20 mouse cellular contexts compared by ENCODE assay signal in the genomic region with DNA sequence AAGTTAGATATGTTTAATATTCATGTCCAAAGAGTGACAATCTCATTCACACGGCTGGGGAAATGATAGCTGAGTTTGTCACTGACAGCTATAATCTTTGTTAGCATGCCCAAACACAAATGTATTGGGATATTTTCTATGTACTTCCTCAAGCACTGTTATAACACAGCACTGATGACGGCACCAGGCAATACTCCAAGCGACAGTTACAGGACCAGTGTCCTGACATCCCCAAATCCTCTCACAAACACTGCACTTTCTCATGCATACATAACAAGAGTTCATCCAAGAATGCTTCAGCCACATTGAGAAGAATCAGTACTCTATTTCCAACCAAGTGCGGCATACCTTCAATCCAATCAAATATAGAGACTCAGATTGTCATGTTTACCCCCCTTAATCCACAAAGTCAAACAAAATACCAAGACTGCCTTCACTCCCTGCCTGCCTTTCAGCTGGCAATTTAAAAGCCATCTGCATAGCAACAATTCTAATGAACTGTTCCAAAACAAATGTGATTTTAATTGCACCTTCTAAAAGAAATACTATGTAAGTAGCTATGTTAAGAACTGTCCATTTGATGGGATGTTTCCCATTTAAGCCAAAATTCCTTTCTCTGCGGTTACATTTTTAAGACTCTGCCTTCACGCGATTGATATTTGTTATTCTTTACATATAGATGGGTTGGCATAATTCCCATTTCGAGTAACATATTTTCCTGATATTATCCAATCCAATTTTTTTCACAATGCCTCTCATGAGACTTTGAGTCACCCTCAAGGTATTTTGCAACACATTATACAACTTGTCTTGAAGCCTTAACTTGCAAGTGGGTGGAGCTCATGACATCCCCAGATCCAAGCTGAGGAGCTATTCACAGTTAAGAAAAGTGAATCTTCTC.
A peak's percentile ranks its signal among the peaks of the same experiment; 100 is the strongest.
DNase-seq lines count a peak whose midpoint lies in the region; ATAC-seq and TF ChIP-seq lines count a peak whose summit lies in the region.
"Had no signal": no experiment of that assay in that cellular context is flagged by ENCODE, and none has a peak within 500 bp of the region (broad histone marks: within the 10 kb centered on the region; RNA-seq: fewer than 3 reads in every experiment).

No protein-coding gene starts in this region.

- 61% methylated on average over 8 of the region's 8 CpGs for WGBS in forebrain, postnatal 0 days
- 83% methylated on average over 8 of the region's 8 CpGs for WGBS in forebrain, embryonic 13.5 days
- WGBS in kidney, embryonic 16.5 days, result 65% methylated on average over 8 of the region's 8 CpGs
- 56% methylated on average over 8 of the region's 8 CpGs for WGBS in lung, postnatal 0 days
- 38% methylated on average over 8 of the region's 8 CpGs for WGBS in stomach, embryonic 15.5 days

- H3K4me1 ChIP-seq in forebrain, postnatal 0 days (ENCODE audit: insufficient read depth), result no peaks in the 10 kb centered on the region
- H3K4me1 ChIP-seq in forebrain, embryonic 13.5 days, result no peaks in the 10 kb centered on the region
- no peaks in the 10 kb centered on the region for H3K4me1 ChIP-seq in kidney, embryonic 16.5 days (ENCODE audit: insufficient read depth, low read length)
- H3K4me1 ChIP-seq in lung, postnatal 0 days (ENCODE audit: insufficient read depth, low read depth, low read length), result no peaks in the 10 kb centered on the region
- peaks cover 5% of the 10 kb centered on the region; the same call in 1 of the 2 replicates for H3K4me1 ChIP-seq in stomach, embryonic 15.5 days
- H3K4me1 ChIP-seq: embryonic facial prominence, embryonic 12.5 days; forebrain, embryonic 10.5 days; liver, embryonic 12.5 days; midbrain, embryonic 12.5 days had no signal

- H3K4me3 ChIP-seq in forebrain, postnatal 0 days (ENCODE audit: low read depth, low read length), result no peak overlapping the region
- no peak overlapping the region for H3K4me3 ChIP-seq in forebrain, embryonic 13.5 days
- H3K4me3 ChIP-seq in kidney, embryonic 16.5 days (ENCODE audit: low read length), result no peak overlapping the region
- no peak overlapping the region for H3K4me3 ChIP-seq in lung, postnatal 0 days (ENCODE audit: low read depth, low read length)
- no peak overlapping the region for H3K4me3 ChIP-seq in stomach, embryonic 15.5 days (replicated peaks)
- H3K4me3 ChIP-seq: embryonic facial prominence, embryonic 12.5 days; forebrain, embryonic 10.5 days; liver, embryonic 12.5 days; midbrain, embryonic 12.5 days had no signal

- DNase-seq in forebrain, postnatal 0 days, result no peak
- DNase-seq in kidney, adult 9 months, result no peak
- peak; percentile 78 for DNase-seq in lung, postnatal 0 days (ENCODE audit: low spot score)
- DNase-seq in lung, adult 18-20 months, result no peak
- DNase-seq: adrenal gland, postnatal 36 days; cerebellum, adult 8-10 months; kidney, postnatal 36 days; left cerebral cortex, postnatal 4 days; right cerebral cortex, postnatal 4 days; thymus, adult 18-20 months had no signal

- H3K27me3 ChIP-seq in forebrain, postnatal 0 days (ENCODE audit: insufficient read depth, low read length), result no peaks in the 10 kb centered on the region
- H3K27me3 ChIP-seq in forebrain, embryonic 13.5 days, result no peaks in the 10 kb centered on the region
- no peaks in the 10 kb centered on the region for H3K27me3 ChIP-seq in kidney, embryonic 16.5 days (ENCODE audit: insufficient read depth, low read length)
- no peaks in the 10 kb centered on the region for H3K27me3 ChIP-seq in lung, postnatal 0 days (replicated peaks; ENCODE audit: insufficient read depth, low read length)
- H3K27me3 ChIP-seq in stomach, embryonic 15.5 days (replicated peaks), result no peaks in the 10 kb centered on the region
- H3K27me3 ChIP-seq: embryonic facial prominence, embryonic 12.5 days; liver, embryonic 12.5 days; midbrain, embryonic 12.5 days had no signal

- ATAC-seq in forebrain, postnatal 0 days, result peak; percentile 78
- ATAC-seq in forebrain, embryonic 13.5 days, result no peak
- no peak for ATAC-seq in kidney, embryonic 16.5 days (ENCODE audit: low FRiP score, low TSS enrichment)
- ATAC-seq in lung, postnatal 0 days, result peak; percentile 66
- ATAC-seq in stomach, embryonic 15.5 days (ENCODE audit: insufficient read depth, low FRiP score, low read depth), result no peak
- no peak for ATAC-seq in megakaryocyte, adult 5-6 weeks (ENCODE audit: poor library complexity, severe bottlenecking)
- ATAC-seq: liver, embryonic 12.5 days; Patski had no signal

- TF ChIP-seq CTCF in forebrain, postnatal 0 days (IDR thresholded peaks at IDR 0.05; ENCODE audit: low read depth), result no peak
- TF ChIP-seq CTCF in lung, postnatal 0 days (IDR thresholded peaks at IDR 0.05), result no peak

- no peaks in the 10 kb centered on the region for H3K9me3 ChIP-seq in forebrain, postnatal 0 days (ENCODE audit: low read length)
- no peaks in the 10 kb centered on the region for H3K9me3 ChIP-seq in forebrain, embryonic 13.5 days (replicated peaks)
- no peaks in the 10 kb centered on the region for H3K9me3 ChIP-seq in kidney, embryonic 16.5 days (ENCODE audit: low read length)
- no peaks in the 10 kb centered on the region for H3K9me3 ChIP-seq in lung, postnatal 0 days (ENCODE audit: low read length)
- no peaks in the 10 kb centered on the region for H3K9me3 ChIP-seq in stomach, embryonic 15.5 days
- H3K9me3 ChIP-seq: embryonic facial prominence, embryonic 12.5 days; forebrain, embryonic 10.5 days; liver, embryonic 12.5 days; midbrain, embryonic 12.5 days had no signal

- no peak overlapping the region for H3K4me2 ChIP-seq in forebrain, postnatal 0 days (ENCODE audit: low read depth)
- no peak overlapping the region for H3K4me2 ChIP-seq in forebrain, embryonic 13.5 days
- H3K4me2 ChIP-seq in kidney, embryonic 16.5 days (replicated peaks; ENCODE audit: low read depth, low read length), result no peak overlapping the region
- no peak overlapping the region for H3K4me2 ChIP-seq in lung, postnatal 0 days (replicated peaks; ENCODE audit: low read depth, low read length)
- no peak overlapping the region for H3K4me2 ChIP-seq in stomach, embryonic 15.5 days
- H3K4me2 ChIP-seq: embryonic facial prominence, embryonic 12.5 days; liver, embryonic 12.5 days; midbrain, embryonic 12.5 days had no signal

- H3K27ac ChIP-seq in forebrain, postnatal 0 days (ENCODE audit: low read depth, low read length), result no peak overlapping the region
- no peak overlapping the region for H3K27ac ChIP-seq in forebrain, embryonic 13.5 days
- H3K27ac ChIP-seq in kidney, embryonic 16.5 days (ENCODE audit: low read length), result 0 out of 2 replicates have a peak overlapping the region, but pooled peaks have one; percentile 40
- no peak overlapping the region for H3K27ac ChIP-seq in lung, postnatal 0 days (ENCODE audit: low read length)
- H3K27ac ChIP-seq in stomach, embryonic 15.5 days, result peak overlapping the region; percentile 66
- H3K27ac ChIP-seq: embryonic facial prominence, embryonic 12.5 days; forebrain, embryonic 10.5 days; liver, embryonic 12.5 days; macrophage; midbrain, embryonic 12.5 days had no signal

- peaks cover 16% of the 10 kb centered on the region for H3K36me3 ChIP-seq in forebrain, postnatal 0 days (ENCODE audit: insufficient read depth)
- H3K36me3 ChIP-seq in forebrain, embryonic 13.5 days (ENCODE audit: poor library complexity, severe bottlenecking), result peaks cover 3% of the 10 kb centered on the region; the same call in 1 of the 2 replicates
- no peaks in the 10 kb centered on the region for H3K36me3 ChIP-seq in kidney, embryonic 16.5 days (ENCODE audit: insufficient read depth, low read length)
- no peaks in the 10 kb centered on the region for H3K36me3 ChIP-seq in lung, postnatal 0 days (ENCODE audit: insufficient read depth, low read length)
- no peaks in the 10 kb centered on the region for H3K36me3 ChIP-seq in stomach, embryonic 15.5 days
- H3K36me3 ChIP-seq: embryonic facial prominence, embryonic 12.5 days; forebrain, embryonic 10.5 days; liver, embryonic 12.5 days; midbrain, embryonic 12.5 days had no signal

- peak; percentile 46; the same call in 1 of the 2 replicates for TF ChIP-seq EP300 in lung, postnatal 0 days (IDR thresholded peaks at IDR 0.05)

- no peak overlapping the region for H3K9ac ChIP-seq in forebrain, postnatal 0 days
- H3K9ac ChIP-seq in forebrain, embryonic 13.5 days, result no peak overlapping the region
- no peak overlapping the region for H3K9ac ChIP-seq in kidney, embryonic 16.5 days (replicated peaks; ENCODE audit: low read length)
- H3K9ac ChIP-seq in lung, postnatal 0 days (replicated peaks; ENCODE audit: low read depth), result no peak overlapping the region
- no peak overlapping the region for H3K9ac ChIP-seq in stomach, embryonic 15.5 days
- H3K9ac ChIP-seq: embryonic facial prominence, embryonic 12.5 days; liver, embryonic 12.5 days; midbrain, embryonic 12.5 days had no signal

Comparison
In these comparisons a context has a peak if more than half of its experiments do, and no peak if none do; other contexts are left out.
1. ATAC-seq: peak in forebrain, postnatal 0 days (single experiment) and lung, postnatal 0 days (single experiment); none in forebrain, embryonic 13.5 days (single experiment), kidney, embryonic 16.5 days (single experiment), stomach, embryonic 15.5 days (single experiment) and megakaryocyte, adult 5-6 weeks (single experiment).
2. H3K27ac ChIP-seq: peak in kidney, embryonic 16.5 days (single experiment) and stomach, embryonic 15.5 days (single experiment); none in forebrain, postnatal 0 days (single experiment), forebrain, embryonic 13.5 days (single experiment) and lung, postnatal 0 days (single experiment).